Mouse (Mus musculus) adrenal gland, postnatal 10 days (tissue): ENCODE measurements at regions not wholly inside any gene's neighbourhood (a gene's known extent, or its start where the extent isn't known, plus 50 kb on each side); places are given as distances from the start of the nearest gene placed in this dataset.
A peak's percentile ranks its signal among the peaks of the same experiment; 100 is the strongest.

ENCODE experiments used
- DNase-seq: peaks from one replicate; pipeline ENCODE4 v3.0.0; 2021; ENCODE audit warnings: mixed read lengths

- DNase-seq = no peak
Observed at GRCm38 (mm10) chr15:52095629-52096190, 1789.0 kb upstream of the Gm7489 start.

- no peak for DNase-seq
Observed at GRCm38 (mm10) chr15:52108761-52109160, 1775.9 kb upstream of the Gm7489 start.

GRCm38 (mm10) chr15:52114368-52115036 lies 1770.2 kb upstream of the Gm7489 start:
- DNase-seq = no peak

- DNase-seq = no peak
Observed at GRCm38 (mm10) chr15:52136693-52137092, 1748.0 kb upstream of the Gm7489 start.

GRCm38 (mm10) chr15:52153421-52153820 lies 1731.3 kb upstream of the Gm7489 start:
- DNase-seq = peak; percentile 45

GRCm38 (mm10) chr15:52155784-52156183 lies 1728.9 kb upstream of the Gm7489 start:
- DNase-seq = no peak

GRCm38 (mm10) chr15:52156779-52157178 lies 1727.9 kb upstream of the Gm7489 start:
- DNase-seq = no peak

GRCm38 (mm10) chr15:52160181-52161088 lies 1724.3 kb upstream of the Gm7489 start:
- peak; percentile 85 for DNase-seq

GRCm38 (mm10) chr15:52161089-52161442 lies 1723.6 kb upstream of the Gm7489 start:
- no peak for DNase-seq

GRCm38 (mm10) chr15:52161568-52162316 lies 1723.0 kb upstream of the Gm7489 start:
- DNase-seq = peak; percentile 39

GRCm38 (mm10) chr15:52166144-52166543 lies 1718.6 kb upstream of the Gm7489 start:
- DNase-seq = no peak

GRCm38 (mm10) chr15:52166595-52167443 lies 1717.9 kb upstream of the Gm7489 start:
- no peak for DNase-seq

- no peak for DNase-seq
Observed at GRCm38 (mm10) chr15:52167811-52168210, 1716.9 kb upstream of the Gm7489 start.

GRCm38 (mm10) chr15:52176951-52177350 lies 1707.8 kb upstream of the Gm7489 start:
- no peak for DNase-seq

- no peak for DNase-seq
Observed at GRCm38 (mm10) chr15:52178668-52179067, 1706.0 kb upstream of the Gm7489 start.

- no peak for DNase-seq
Observed at GRCm38 (mm10) chr15:52179379-52179778, 1705.3 kb upstream of the Gm7489 start.

GRCm38 (mm10) chr15:52191176-52191575 lies 1693.5 kb upstream of the Gm7489 start:
- DNase-seq = no peak

- DNase-seq = no peak
Observed at GRCm38 (mm10) chr15:52207271-52207670, 1677.4 kb upstream of the Gm7489 start.

- no peak for DNase-seq
Observed at GRCm38 (mm10) chr15:52232442-52232841, 1652.3 kb upstream of the Gm7489 start.

GRCm38 (mm10) chr15:52236220-52236619 lies 1648.5 kb upstream of the Gm7489 start:
- no peak for DNase-seq

- DNase-seq = no peak
Observed at GRCm38 (mm10) chr15:52242890-52243289, 1641.8 kb upstream of the Gm7489 start.
